Mouse (Mus musculus) gastrocnemius, adult 18-20 months (tissue): ENCODE measurements at regions not wholly inside any gene's neighbourhood (a gene's known extent, or its start where the extent isn't known, plus 50 kb on each side); places are given as distances from the start of the nearest gene placed in this dataset.

Experiments
- DNase-seq: peaks from one replicate; pipeline ENCODE4 v3.0.0; 2021; ENCODE audit warnings: low spot score

DNA sequence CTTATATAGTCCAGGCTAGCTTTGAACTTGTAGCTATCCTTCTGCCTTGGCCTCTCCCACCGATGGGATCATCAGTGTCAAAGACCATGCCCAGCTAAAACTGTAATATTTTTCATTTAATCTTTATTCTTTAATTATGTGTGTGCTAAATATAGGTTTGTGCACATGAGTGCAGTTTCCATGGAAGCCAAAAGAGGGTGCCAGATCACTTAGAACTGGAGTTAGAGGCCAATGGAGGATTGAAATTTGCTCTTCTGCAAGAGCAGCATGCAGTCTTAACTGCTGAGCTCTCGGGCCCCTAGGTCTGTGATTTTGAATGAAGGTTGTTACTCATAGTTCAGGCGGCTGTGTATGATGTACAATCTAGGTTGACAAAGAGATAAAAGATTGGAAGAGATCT is 66.6 kb upstream of the Slc22a22 start:
- DNase-seq = no peak

DNA sequence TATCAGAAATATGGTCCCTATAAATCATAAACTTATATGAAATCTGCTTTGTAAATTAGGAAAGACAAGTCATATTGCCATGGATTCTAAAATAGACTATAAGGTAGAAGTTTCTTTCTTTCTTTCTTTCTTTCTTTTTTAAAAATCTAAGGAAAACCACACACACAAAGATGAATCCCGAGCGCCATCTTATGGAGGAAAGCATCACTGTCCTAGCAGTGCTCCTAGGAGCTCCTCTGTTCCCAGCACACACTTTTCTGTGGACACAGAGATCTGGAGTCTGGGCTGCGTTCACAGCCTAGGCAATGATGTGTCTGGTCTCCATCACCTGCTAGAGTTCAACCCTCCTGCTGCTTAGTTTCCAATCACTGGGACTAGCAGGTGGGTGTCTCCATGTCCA is 65.2 kb upstream of the Slc22a22 start:
- no peak for DNase-seq

DNA sequence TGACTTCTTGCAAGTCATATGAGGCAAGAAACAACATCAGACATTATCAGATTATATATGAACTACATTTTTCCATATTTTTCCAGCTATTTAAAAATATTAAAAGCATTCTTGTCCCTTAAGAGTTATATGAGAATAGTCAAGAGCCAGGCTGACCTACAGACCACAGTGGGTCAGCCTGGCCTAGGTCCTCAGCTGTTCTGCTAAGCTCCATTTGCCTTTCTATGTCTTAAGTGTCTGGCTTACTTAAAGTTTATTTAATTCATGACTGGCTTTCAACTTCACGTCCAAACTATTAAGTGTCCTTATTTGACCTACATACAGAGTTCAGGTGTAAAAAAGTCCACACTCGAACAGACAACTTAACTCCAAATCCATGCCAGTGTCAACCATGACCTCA is 58.1 kb upstream of the Slc22a22 start:
- DNase-seq = no peak
